Mouse (Mus musculus) v-Abl transformed pro-B cells (cell line): ENCODE measurements around the gene Tmem106a.
"Not testable (repeated sequence)": the region's sequence is repeated elsewhere in the genome, so short reads cannot be mapped to it uniquely, and the experiment has no call there.

Source experiments
- in situ Hi-C, 2 experiments: fragments of 400-800 bp; cut with MboI; formaldehyde crosslinking; loops; one replicate each; pipeline ENCODE4 v1.15.1; 2025; ENCODE audit not compliant: unreplicated experiment in 2 of 2

The Tmem106a gene

DNA sequence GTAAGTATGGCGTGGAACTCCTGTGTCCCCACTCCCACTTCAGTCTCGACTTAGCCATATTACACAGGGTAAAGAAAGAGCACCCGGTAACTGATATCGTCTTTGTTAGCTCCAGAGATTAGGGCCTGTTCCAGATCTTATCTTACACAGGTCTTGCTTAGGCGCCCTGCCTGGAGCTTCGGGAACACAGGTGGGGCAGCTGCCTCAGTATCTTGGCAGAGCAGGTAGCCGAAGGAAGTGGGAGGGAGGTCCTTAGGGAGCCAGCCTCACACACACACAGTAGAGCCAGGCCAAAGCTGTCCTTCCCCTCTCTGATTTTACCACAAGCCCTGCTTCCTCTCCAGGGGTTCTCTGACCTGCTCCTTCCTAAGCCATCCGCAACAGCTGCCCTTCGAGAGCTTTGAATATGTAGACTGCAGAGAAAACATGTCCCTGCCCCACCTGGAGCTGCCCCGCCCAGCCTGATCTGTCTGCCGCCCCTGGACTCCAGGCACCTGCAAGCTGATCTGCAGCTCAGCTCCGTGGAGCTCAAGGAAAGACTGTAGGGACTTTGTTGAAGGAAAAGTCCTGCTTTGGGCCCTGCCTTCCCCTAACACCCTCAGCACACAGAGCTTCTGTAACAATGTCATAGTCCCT, 8.1 kb downstream of the Tmem106a start:
- in situ Hi-C loops = loop anchor here in 1 of 2 experiments (10.0 kb wide), 1 partner anchor 135 kb away; no protein-coding TSS in a partner anchor

DNA sequence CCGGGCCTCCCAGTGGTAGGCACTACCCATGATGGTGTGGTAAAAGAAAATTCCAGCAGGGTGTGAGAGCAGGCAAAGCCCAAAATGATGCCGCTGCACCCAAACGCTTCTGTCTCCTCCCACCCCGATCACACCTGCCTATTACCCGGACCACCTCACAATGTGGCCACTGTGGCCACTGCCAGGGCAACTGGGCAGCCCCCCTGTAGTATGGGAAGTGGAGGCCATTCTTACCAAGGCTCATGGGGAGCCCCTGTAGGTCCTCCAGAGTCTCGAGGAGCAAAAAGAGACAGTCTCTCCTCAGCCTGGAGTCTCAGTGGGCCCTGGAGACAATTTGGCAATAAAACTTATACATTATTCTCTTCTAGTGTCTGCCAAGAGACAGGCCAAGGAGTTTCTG, 17.1 kb downstream of the Tmem106a start, which contains the start of gene Gm11634:
Gene Gm11634 (minus strand): TSS at position 101 of the 400 bp plus-strand sequence.
- in situ Hi-C loops = no loop called here

DNA sequence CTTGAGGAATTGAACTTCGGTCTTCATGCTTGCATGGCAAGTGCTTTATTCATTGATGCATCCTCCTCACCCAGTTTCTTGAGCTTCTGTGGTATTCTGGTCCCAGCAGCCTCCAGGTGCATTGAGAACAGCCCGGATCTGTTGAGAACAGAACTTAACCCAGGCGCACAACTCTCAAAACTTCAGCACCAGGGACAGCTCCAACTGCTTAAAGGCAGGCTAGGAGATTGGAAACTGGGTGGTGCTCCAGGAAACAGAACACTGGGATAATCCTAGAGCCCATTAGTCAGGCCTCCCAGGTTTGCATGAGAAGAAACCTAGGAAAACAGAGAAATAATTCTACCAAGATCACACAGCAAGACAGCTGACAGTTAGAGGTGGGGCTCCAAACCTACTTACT, 20.4 kb downstream of the Tmem106a start:
- in situ Hi-C loops = no loop called here

GRCm38 (mm10) chr11:101604116-101604515, 22.1 kb downstream of the Tmem106a start:
- in situ Hi-C loops = no loop called here

- in situ Hi-C loops = not testable (repeated sequence)
These were observed 22.8 kb downstream of the Tmem106a start for GRCm38 (mm10) chr11:101604531-101605453.

GRCm38 (mm10) chr11:101607134-101607533, 25.1 kb downstream of the Tmem106a start:
- in situ Hi-C loops = not testable (repeated sequence)

- in situ Hi-C loops = no loop called here
These were observed 28.4 kb downstream of the Tmem106a start for GRCm38 (mm10) chr11:101610445-101610844.

DNA sequence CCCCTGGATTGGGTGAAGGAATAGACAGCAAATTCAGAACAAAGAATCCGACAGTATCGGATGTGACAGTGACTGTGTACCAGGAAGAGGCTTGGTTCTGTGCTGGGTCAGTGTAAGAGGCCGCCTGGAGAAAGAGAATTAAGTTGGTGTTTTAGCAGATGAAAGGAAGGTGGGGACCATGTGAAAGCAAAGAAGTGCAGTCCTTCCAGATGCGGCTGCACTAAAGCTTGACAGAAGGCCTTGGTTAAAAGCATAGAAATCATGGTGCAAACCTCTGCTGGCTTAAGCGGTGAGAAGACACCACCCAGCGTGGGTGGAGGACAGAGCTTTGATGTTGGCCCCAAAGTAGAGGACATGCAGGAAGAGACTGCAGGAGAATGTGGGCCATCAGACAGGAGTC, 31.6 kb downstream of the Tmem106a start:
- in situ Hi-C loops = no loop called here

DNA sequence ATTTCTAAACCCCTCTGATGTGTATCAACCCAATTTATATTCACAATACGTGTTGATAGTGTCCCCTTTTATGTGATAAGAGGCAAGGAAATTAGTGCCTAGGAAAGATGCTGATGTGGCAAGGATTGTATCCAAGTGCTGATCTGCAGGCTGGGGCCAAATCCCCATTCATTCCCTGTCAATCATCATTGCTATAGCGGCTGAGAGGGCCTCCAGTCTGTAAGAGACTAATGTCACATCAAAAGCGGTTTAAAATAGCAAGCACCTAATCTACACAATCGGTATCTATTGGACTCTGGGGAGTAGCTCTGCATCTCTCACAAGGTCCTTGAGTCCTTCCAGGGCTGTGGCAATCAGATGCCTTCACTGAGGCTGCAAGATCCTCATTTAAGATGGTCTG, 32.1 kb downstream of the Tmem106a start:
- in situ Hi-C loops = no loop called here

DNA sequence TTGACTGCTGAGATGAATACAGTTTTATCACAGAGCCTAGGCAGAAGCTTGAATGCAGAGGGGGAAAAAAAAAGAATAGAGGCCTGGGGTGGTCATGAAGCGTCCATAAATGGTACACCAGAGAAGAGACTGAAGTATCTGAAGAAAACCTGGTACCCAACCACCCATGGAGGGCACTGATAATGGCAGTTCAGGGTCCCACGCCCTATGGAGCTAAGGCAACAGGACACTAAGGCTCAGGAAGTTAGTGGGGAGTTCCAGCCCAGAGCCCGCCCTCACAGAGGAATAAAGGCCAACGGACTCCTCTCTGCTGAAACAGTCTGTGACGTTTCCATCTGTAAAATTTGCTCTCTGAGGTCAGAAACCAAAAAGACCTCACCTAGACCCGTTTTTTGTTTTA, 33.3 kb downstream of the Tmem106a start:
- in situ Hi-C loops = no loop called here

DNA sequence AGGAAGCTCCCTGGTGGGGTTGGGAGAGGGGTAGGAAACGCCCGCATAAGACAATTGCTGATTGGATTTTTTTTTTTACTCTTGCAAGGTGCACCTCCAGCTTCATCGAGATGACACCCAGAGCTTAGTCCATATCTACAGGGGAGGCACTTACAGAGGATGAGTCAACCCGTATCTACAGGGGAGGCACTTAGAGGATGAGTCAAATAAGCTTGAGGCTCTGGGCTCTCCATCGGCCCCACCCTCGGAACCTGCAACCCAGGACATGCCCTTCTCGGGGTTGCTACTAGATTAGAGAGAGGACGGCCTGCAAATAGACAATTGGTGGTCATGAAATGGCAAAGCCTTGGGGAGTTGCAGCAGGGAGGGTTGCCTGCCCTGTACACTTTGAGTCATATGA, 34.1 kb downstream of the Tmem106a start:
- in situ Hi-C loops = no loop called here

DNA sequence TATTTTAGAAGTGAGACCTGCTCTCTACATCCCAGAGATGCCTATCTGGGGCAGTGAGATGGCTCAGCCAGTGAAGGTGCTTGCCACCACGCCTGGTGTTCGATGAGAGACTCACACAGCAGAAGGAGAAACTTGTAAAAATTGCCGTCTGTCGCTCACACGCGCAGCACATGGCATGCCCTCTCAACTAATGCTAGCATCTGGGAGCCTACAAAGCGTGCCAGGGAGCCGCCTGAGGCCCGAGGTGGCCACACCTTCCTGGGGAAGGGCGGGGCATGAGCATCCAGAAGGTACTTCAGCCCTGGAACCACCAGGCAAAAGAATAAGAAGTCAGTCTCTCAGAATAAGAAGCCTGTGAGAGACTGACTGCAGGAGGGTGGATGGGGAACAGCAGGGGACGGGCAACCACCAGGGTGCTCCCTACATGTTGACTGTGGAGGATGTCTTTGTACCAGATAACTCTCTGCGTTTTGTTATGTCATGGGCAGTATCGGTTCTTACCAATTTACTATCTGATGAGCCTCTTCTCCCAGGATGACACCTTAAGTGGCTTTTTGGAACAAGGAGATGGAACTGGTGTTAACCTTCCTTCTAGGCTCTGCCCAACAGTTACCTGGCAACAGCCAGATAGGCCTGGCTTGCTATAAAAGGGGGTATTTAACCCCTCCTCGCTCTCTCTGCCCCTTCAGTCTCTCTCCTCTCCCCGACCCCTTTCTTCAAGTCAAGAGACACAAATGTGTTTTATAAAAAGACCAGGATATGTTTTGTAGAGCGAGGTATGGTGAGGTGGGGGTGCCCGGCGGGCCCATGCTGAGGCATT, 35.1 kb downstream of the Tmem106a start:
- in situ Hi-C loops = no loop called here

- in situ Hi-C loops = no loop called here
These were observed 35.8 kb downstream of the Tmem106a start for GRCm38 (mm10) chr11:101617849-101618248.

DNA sequence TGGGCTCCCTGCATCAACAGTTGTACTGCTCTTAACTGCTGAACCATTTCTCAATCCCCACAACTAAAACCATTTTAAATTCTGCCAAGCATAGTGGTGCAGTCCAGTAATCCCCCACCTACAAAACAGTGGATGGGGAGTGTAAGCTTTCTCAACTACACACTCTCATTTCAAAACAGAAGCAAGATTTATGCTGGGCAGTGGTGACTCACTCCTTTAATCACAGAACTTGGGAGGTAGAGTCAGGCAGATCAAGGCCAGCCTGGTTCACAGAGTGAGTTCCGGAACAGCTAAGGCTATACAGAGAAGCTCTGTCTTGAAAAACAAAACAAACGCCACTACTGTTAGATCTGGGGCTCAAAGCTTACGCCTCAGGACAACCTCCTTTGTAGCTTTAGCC, 36.6 kb downstream of the Tmem106a start:
- in situ Hi-C loops = no loop called here

- in situ Hi-C loops = not testable (repeated sequence)
These were observed 38.1 kb downstream of the Tmem106a start for GRCm38 (mm10) chr11:101620022-101620655.

GRCm38 (mm10) chr11:101626649-101626994, 44.6 kb downstream of the Tmem106a start:
- in situ Hi-C loops = no loop called here

DNA sequence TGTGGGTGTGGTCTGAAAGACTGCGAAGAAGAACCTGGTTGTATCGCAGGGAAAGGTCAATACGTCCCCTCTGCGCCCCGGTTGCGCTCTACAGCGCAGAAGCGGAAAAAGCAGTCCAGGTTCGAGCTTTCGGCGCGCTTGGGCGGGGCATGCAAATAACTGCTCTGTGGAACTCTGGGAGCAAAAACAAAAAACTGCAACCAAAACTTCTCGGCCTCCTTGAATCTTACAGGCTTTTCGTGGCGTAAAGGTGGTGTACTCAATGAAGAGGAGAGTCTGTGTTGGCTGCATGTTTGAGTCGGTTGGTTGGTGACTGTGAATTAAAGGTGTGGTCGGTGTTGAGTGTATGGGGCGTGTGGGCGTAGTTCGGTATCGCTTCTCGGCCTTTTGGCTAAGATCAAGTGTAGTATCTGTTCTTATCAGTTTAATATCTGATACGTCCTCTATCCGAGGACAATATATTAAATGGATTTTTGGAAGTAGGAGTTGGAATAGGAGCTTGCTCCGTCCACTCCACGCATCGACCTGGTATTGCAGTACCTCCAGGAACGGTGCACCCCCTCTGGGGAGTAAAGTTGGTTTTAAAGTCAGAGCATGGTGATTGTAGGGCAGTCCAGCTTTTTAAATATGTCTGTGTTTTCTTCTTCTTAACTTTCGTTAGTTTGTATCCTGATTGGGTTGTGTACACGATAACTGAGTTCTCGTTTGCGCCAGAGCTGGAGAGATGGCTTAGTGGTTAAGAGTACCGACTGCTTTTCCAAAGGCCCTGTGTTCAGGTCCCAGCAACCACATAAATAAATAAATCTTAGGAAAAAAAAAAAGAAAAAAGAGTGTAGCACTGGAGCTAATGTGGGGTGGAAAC, 45.2 kb downstream of the Tmem106a start, which contains the start of gene Rdm1:
Gene Rdm1 (plus strand): TSS at position 201 of the 862 bp plus-strand sequence.
- in situ Hi-C loops = no loop called here

GRCm38 (mm10) chr11:101627857-101628559, 46.0 kb downstream of the Tmem106a start:
- in situ Hi-C loops = no loop called here
